24 mouse cellular contexts compared by ENCODE assay signal in the genomic region with DNA sequence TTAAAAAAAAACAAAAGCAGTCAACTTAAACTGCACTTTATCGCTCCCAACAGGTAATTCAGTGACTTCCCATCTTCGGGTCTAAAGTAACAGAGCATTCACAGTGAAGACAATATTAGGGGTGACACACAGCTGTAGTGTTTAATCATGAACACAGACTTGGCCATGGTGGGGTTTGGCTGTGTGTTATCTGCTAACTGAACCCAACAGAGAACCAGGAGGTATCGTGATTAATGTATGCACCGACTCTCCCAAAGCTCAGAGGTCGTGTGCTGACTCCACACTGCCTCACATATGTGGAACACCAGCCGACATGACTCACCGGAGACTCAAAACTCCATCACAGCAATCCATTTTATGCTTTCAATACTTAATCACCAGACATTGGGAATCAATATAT. TPM values are rescaled to one million over a fixed set of nuclear protein-coding genes. Genes with fewer than 3 reads are reported as not detected.
DNase-seq lines count a peak whose midpoint lies in the region; ATAC-seq lines count a peak whose summit lies in the region.
"Had no signal": no experiment of that assay in that cellular context is flagged by ENCODE, and none has a peak within 500 bp of the region (broad histone marks: within the 10 kb centered on the region; RNA-seq: fewer than 3 reads in every experiment).

No protein-coding gene starts in this region.

- H3K36me3 ChIP-seq in liver, embryonic 13.5 days: peaks cover 64% of the 10 kb centered on the region
- peaks cover 7% of the 10 kb centered on the region for H3K36me3 ChIP-seq in liver, embryonic 16.5 days (ENCODE audit: control insufficient read depth, insufficient read depth)
- 0 out of 2 replicates have a peak, but pooled peaks cover 3% of the 10 kb centered on the region for H3K36me3 ChIP-seq in hindbrain, embryonic 11.5 days (ENCODE audit: control insufficient read depth, insufficient read depth, low read length)

- intact Hi-C loops in left cerebral cortex, postnatal 25 days (cut with DNase I): no loop called here

- WGBS in liver, embryonic 13.5 days (ENCODE audit: insufficient replicate concordance): 57% methylated on average over 7 of the region's 7 CpGs
- 55% methylated on average over 7 of the region's 7 CpGs for WGBS in liver, embryonic 16.5 days (ENCODE audit: insufficient replicate concordance)
- 90% methylated on average over 7 of the region's 7 CpGs for WGBS in hindbrain, embryonic 11.5 days

- H3K27ac ChIP-seq in liver, embryonic 13.5 days: no peak overlapping the region
- H3K27ac ChIP-seq in liver, embryonic 16.5 days (ENCODE audit: low read length): no peak overlapping the region
- H3K27ac ChIP-seq in hindbrain, embryonic 11.5 days (ENCODE audit: low read depth, low read length): no peak overlapping the region
- H3K27ac ChIP-seq: gastrocnemius, adult 2 months; heart, adult 2 months; heart, embryonic 10.5 days; heart, embryonic 13.5 days; hindbrain, embryonic 13.5 days had no signal

- peak; percentile 60 for ATAC-seq in common myeloid progenitor, adult 5-6 weeks (replicated peaks; ENCODE audit: low read depth, poor library complexity, severe bottlenecking)
- peak; percentile 73 for ATAC-seq in liver, embryonic 13.5 days (ENCODE audit: low read depth)
- ATAC-seq in liver, embryonic 16.5 days (ENCODE audit: low read depth): peak; percentile 63
- ATAC-seq in megakaryocyte-erythroid progenitor cell, adult 5-6 weeks (replicated peaks; ENCODE audit: low FRiP score, low TSS enrichment, poor library complexity, severe bottlenecking): peak; percentile 95
- no peak for ATAC-seq in erythroblast, adult 5-6 weeks (replicated peaks; ENCODE audit: low FRiP score, poor library complexity, severe bottlenecking)
- no peak for ATAC-seq in hindbrain, embryonic 11.5 days (ENCODE audit: low FRiP score)
- ATAC-seq: CD4-positive, CD25-positive, alpha-beta regulatory T cell, adult 4 months; forebrain, embryonic 14.5 days; forebrain, postnatal 0 days; hindbrain, embryonic 16.5 days had no signal

- no peak overlapping the region for H3K9ac ChIP-seq in liver, embryonic 13.5 days
- H3K9ac ChIP-seq in liver, embryonic 16.5 days (ENCODE audit: low read depth, low read length): no peak overlapping the region
- H3K9ac ChIP-seq in hindbrain, embryonic 11.5 days (ENCODE audit: low read depth, low read length): no peak overlapping the region
- H3K9ac ChIP-seq: forebrain, postnatal 0 days; heart, embryonic 13.5 days; hindbrain, embryonic 13.5 days had no signal

- H3K4me2 ChIP-seq in liver, embryonic 13.5 days: no peak overlapping the region
- H3K4me2 ChIP-seq in liver, embryonic 16.5 days (ENCODE audit: low read depth, low read length): no peak overlapping the region
- H3K4me2 ChIP-seq in hindbrain, embryonic 11.5 days (replicated peaks; ENCODE audit: low read depth, low read length): no peak overlapping the region
- H3K4me2 ChIP-seq: heart, embryonic 13.5 days; hindbrain, embryonic 13.5 days had no signal

- no peak for DNase-seq in liver, embryonic 13.5 days
- no peak for DNase-seq in hindbrain, embryonic 11.5 days (ENCODE audit: low spot score)
- DNase-seq in left cerebral cortex, postnatal 25 days (ENCODE audit: low spot score in 2 of 2): no peak
- DNase-seq: adrenal gland, adult 2 months; adrenal gland, postnatal 14 days; cerebellum, adult 11-12 months; cerebellum, adult 8-10 months; cerebellum, postnatal 10 days; cerebellum, postnatal 36 days; forebrain, postnatal 0 days; gastrocnemius, adult 2 months; gastrocnemius, postnatal 25 days; heart, adult 2 months; heart, postnatal 14 days had no signal

- no peaks in the 10 kb centered on the region for H3K9me3 ChIP-seq in liver, embryonic 13.5 days (replicated peaks)
- no peaks in the 10 kb centered on the region for H3K9me3 ChIP-seq in liver, embryonic 16.5 days (replicated peaks; ENCODE audit: control insufficient read depth, low read length)
- H3K9me3 ChIP-seq in hindbrain, embryonic 11.5 days (ENCODE audit: control insufficient read depth, low read length): no peaks in the 10 kb centered on the region
- H3K9me3 ChIP-seq: heart, embryonic 10.5 days; heart, embryonic 13.5 days; hindbrain, embryonic 13.5 days had no signal

- no peak overlapping the region for H3K4me3 ChIP-seq in liver, embryonic 13.5 days (replicated peaks)
- H3K4me3 ChIP-seq in liver, embryonic 16.5 days (ENCODE audit: low read depth, low read length): no peak overlapping the region
- H3K4me3 ChIP-seq in hindbrain, embryonic 11.5 days (ENCODE audit: low read depth, low read length): no peak overlapping the region
- H3K4me3 ChIP-seq: gastrocnemius, adult 2 months; heart, adult 2 months; heart, embryonic 10.5 days; heart, embryonic 13.5 days; hindbrain, embryonic 13.5 days had no signal

- 0 out of 2 replicates have a peak, but pooled peaks cover 5% of the 10 kb centered on the region for H3K4me1 ChIP-seq in liver, embryonic 13.5 days (replicated peaks)
- peaks cover 4% of the 10 kb centered on the region; the same call in 1 of the 2 replicates for H3K4me1 ChIP-seq in liver, embryonic 16.5 days (ENCODE audit: control insufficient read depth, low read depth, low read length)
- H3K4me1 ChIP-seq in hindbrain, embryonic 11.5 days (replicated peaks; ENCODE audit: control insufficient read depth, insufficient read depth, low read length): no peaks in the 10 kb centered on the region
- H3K4me1 ChIP-seq: heart, embryonic 10.5 days; heart, embryonic 13.5 days; hindbrain, embryonic 13.5 days had no signal

- H3K27me3 ChIP-seq in liver, embryonic 13.5 days: no peaks in the 10 kb centered on the region
- no peaks in the 10 kb centered on the region for H3K27me3 ChIP-seq in liver, embryonic 16.5 days (ENCODE audit: control insufficient read depth, insufficient read depth, low read depth, low read length)
- H3K27me3 ChIP-seq in hindbrain, embryonic 11.5 days (ENCODE audit: control insufficient read depth, insufficient read depth, low read length): no peaks in the 10 kb centered on the region
- H3K27me3 ChIP-seq: heart, embryonic 13.5 days; hindbrain, embryonic 13.5 days had no signal

RNA-seq across cellular contexts. Expression of a gene that starts 13.1 kb away (rescaled TPM):
- total RNA-seq in common myeloid progenitor, adult 5-6 weeks (2017): 12.4 and 16.4 TPM in 2 replicates
- polyA plus RNA-seq in liver, embryonic 13.5 days (2015; fragmentation: Nextera tagmentation; extraction: Ambion mirVana): 1.3 and 1.6 TPM in 2 replicates
- polyA plus RNA-seq in liver, embryonic 16.5 days (2015; fragmentation: Nextera tagmentation; extraction: Ambion mirVana): 1.1 and 1.3 TPM in 2 replicates
- total RNA-seq in megakaryocyte-erythroid progenitor cell, adult 5-6 weeks (2014; fragmentation: Nextera tagmentation): 20.0 and 22.7 TPM in 2 replicates
- 13.0 and 17.8 TPM in 2 replicates for total RNA-seq in megakaryocyte-erythroid progenitor cell, adult 5-6 weeks (2017)
- 0.84 and 3.1 TPM in 2 replicates for total RNA-seq in erythroblast, adult 5-6 weeks (2015; ENCODE audit: low replicate concordance)
- 0.98 and 1.4 TPM in 2 replicates for total RNA-seq in erythroblast, adult 5-6 weeks (2017; ENCODE audit: low replicate concordance)
- polyA plus RNA-seq in hindbrain, embryonic 11.5 days (2014; fragmentation: Nextera tagmentation; extraction: Ambion mirVana): 2.3 and 2.4 TPM in 2 replicates
- total RNA-seq in left cerebral cortex, postnatal 25 days (2021): 1 to 10 TPM; 3.6 to 4.2 TPM

RNA-seq across cellular contexts. Expression of a gene that starts 39.4 kb away (rescaled TPM):
- 25.9 and 52.0 TPM in 2 replicates for total RNA-seq in common myeloid progenitor, adult 5-6 weeks (2017)
- 39.8 and 46.5 TPM in 2 replicates for polyA plus RNA-seq in liver, embryonic 13.5 days (2015; fragmentation: Nextera tagmentation; extraction: Ambion mirVana)
- polyA plus RNA-seq in liver, embryonic 16.5 days (2015; fragmentation: Nextera tagmentation; extraction: Ambion mirVana): 31.8 and 35.5 TPM in 2 replicates
- total RNA-seq in megakaryocyte-erythroid progenitor cell, adult 5-6 weeks (2014; fragmentation: Nextera tagmentation): 31.5 and 34.2 TPM in 2 replicates
- total RNA-seq in megakaryocyte-erythroid progenitor cell, adult 5-6 weeks (2017): 13.8 and 36.9 TPM in 2 replicates
- 8.6 TPM in 1 of 2 replicates, not detected in the other for total RNA-seq in erythroblast, adult 5-6 weeks (2015; ENCODE audit: low replicate concordance)
- total RNA-seq in erythroblast, adult 5-6 weeks (2017; ENCODE audit: low replicate concordance): 2.9 and 8.1 TPM in 2 replicates
- 46.8 and 50.7 TPM in 2 replicates for polyA plus RNA-seq in hindbrain, embryonic 11.5 days (2014; fragmentation: Nextera tagmentation; extraction: Ambion mirVana)
- total RNA-seq in left cerebral cortex, postnatal 25 days (2021): 10 to 100 TPM; 24.1 to 30.6 TPM

Comparison
In these comparisons a context has a peak if more than half of its experiments do, and no peak if none do; other contexts are left out.
1. ATAC-seq: peak in common myeloid progenitor, adult 5-6 weeks (single experiment), liver, embryonic 13.5 days (single experiment), liver, embryonic 16.5 days (single experiment) and megakaryocyte-erythroid progenitor cell, adult 5-6 weeks (single experiment); none in erythroblast, adult 5-6 weeks (single experiment) and hindbrain, embryonic 11.5 days (single experiment).